Mouse (Mus musculus): Measurements from ENCODE around the gene Gal3st1.

Gene Gal3st1

GRCm38 (mm10) chr11:4031961-4032360 is 48.5 kb downstream of the Gal3st1 start:
- no peak for DNase-seq (ENCODE audit: extremely low spot score)

- DNase-seq (ENCODE audit: extremely low spot score) = no peak
Measured at GRCm38 (mm10) chr11:4033471-4033870, 50.0 kb downstream of the Gal3st1 start.

GRCm38 (mm10) chr11:4034169-4034568 is 50.7 kb downstream of the Gal3st1 start:
- DNase-seq (ENCODE audit: extremely low spot score) = no peak

- no peak for DNase-seq (ENCODE audit: extremely low spot score)
Measured at GRCm38 (mm10) chr11:4035116-4035892, 51.9 kb downstream of the Gal3st1 start.

- no peak for DNase-seq (ENCODE audit: extremely low spot score)
Measured at GRCm38 (mm10) chr11:4035916-4036315, 52.5 kb downstream of the Gal3st1 start.

- no peak for DNase-seq (ENCODE audit: extremely low spot score)
Measured at GRCm38 (mm10) chr11:4036365-4037084, 53.1 kb downstream of the Gal3st1 start.

GRCm38 (mm10) chr11:4039951-4040350 is 56.5 kb downstream of the Gal3st1 start:
- DNase-seq (ENCODE audit: extremely low spot score) = no peak

GRCm38 (mm10) chr11:4041123-4041625 is 57.7 kb downstream of the Gal3st1 start:
- no peak for DNase-seq (ENCODE audit: extremely low spot score)

- no peak for DNase-seq (ENCODE audit: extremely low spot score)
Measured at GRCm38 (mm10) chr11:4043081-4043480, 59.6 kb downstream of the Gal3st1 start.

GRCm38 (mm10) chr11:4046526-4046925 is 63.1 kb downstream of the Gal3st1 start:
- DNase-seq (ENCODE audit: extremely low spot score) = no peak

GRCm38 (mm10) chr11:4047766-4048165 is 64.3 kb downstream of the Gal3st1 start:
- DNase-seq (ENCODE audit: extremely low spot score) = no peak

- DNase-seq (ENCODE audit: extremely low spot score) = no peak
Measured at GRCm38 (mm10) chr11:4048438-4048837, 65.0 kb downstream of the Gal3st1 start.
